Mouse (Mus musculus) gonadal fat pad, adult 2 months (tissue): ENCODE measurements around the gene Adra1d. TPM values are rescaled to one million over a fixed set of nuclear protein-coding genes. Genes with fewer than 3 reads are reported as not detected.

Experiments used
- DNase-seq: peaks from one replicate; pipeline ENCODE4 v3.0.0-alpha.2; 2012; ENCODE audit warnings: low read depth
- polyA plus RNA-seq: library from polyadenylated mRNA; depleted of rRNA; stranded (reverse); fragments of >200 nt; gene quantifications from 2 replicates; pipeline ENCODE4 v1.2.3, GENCODE M21; 2012; rRNA removed

The Adra1d gene
- polyA plus RNA-seq: 5.3 and 6.5 TPM in 2 replicates

DNA sequence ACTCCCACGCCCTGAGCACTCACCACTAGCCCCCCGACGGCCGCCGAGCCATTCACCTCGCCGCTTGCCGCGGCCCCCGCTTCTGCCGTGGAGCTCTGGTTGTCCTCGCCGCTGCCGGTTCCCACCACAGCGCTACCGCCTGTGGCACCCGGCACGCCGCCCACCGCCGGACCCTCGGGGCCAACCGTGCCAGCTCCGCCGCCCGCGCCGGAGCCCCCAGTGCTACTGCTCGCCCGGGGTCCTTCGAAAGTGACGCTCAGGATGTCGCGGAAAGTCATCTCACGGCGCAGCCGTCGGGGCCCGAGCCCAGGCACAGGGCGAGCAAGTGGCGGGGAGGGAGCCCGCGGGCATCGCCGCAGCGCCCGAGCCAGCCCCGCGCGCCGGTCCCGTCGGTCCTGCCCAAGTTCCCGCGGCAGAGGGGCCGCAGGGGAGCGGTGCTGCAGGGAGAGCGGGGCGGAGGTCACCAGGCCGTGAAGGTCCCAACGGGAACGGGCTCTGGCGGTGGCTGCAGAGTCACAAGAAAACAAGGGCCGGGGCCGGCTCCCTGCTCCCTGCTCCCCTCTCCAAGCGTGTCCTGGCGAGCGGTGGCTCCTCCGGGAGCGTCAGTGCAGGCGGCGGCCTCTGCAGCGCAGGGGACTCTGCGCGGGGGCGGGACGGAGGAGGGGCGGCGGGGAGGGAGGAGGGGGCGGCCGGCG is at the start of gene Adra1d:
Gene Adra1d (minus strand): TSS at position 393 of the 695 bp plus-strand sequence.
- DNase-seq: no peak

DNA sequence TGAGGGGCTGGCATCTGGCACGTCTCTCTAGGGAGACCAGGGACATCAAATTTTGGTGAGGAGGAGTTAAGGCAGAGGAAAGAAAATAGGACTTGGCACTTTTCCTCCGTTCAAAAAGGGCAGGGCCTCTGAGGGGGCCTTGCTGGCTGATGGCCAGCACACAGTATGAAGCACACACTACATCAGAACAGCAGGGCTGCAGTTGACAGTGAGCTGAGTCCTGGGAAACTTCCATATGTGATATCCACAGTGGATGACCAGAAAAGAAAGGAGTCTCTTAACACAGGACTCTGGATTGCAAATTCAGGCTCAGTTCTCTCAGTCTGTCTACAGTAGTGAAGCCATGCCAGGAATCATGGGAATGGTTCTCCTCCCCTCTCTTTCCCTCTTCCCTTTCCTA is 39.8 kb upstream of the Adra1d start:
- no peak for DNase-seq

DNA sequence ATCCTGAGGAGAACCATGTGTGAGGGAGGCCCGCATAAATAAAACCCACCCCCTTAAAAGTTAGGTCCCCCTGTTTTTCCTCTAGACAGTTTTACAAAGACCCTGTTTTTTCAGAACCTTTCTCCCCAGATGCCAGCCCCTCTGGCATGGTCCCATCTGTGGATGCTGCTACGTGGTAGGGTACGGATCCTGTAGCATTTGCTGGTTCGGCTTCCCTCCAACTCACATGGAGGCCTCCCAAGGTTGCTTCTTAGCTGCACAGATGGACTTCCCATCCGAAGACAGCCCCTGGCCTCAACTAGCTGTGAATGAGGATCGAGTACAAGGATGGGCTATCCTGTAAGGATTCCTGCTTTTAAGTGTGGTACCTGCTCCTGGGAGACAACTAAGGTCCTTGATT is 32.8 kb upstream of the Adra1d start:
- no peak for DNase-seq

DNA sequence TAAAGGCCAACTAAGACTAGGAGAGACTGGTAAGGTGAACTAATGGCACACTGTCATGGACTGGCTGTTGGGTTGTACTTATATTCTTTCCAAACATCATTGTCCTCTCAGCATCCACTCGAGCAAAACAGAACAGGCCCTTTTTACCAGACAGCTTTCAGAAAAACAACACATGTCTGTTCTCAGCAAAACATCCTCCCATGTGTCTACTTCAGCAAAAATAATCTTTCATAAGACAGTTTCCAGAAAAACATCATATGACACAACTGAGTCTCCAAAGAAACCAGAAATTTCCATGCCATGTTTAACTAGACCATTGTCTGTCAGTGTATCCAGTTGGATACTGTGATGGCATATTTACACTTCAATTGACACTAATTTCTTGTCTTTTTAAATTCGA is 25.4 kb upstream of the Adra1d start:
- DNase-seq: no peak

DNA sequence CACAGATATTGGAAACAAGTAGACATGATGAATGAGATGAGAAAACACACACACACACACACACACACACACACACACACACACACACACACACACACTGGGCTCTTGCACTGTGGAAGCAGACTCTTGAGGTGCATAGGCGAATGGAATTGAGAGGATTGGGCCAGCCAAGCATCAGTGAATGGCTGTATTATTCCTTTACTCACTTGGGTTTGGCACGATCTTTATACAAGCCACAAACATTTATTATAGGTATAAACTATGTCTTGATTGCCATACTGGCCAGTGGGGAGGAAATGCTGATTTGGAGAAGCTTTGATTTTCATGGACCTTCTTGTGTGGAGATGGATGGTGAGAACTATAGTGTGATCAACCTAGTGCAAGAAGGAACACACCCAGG is 19.4 kb upstream of the Adra1d start:
- DNase-seq: no peak

DNA sequence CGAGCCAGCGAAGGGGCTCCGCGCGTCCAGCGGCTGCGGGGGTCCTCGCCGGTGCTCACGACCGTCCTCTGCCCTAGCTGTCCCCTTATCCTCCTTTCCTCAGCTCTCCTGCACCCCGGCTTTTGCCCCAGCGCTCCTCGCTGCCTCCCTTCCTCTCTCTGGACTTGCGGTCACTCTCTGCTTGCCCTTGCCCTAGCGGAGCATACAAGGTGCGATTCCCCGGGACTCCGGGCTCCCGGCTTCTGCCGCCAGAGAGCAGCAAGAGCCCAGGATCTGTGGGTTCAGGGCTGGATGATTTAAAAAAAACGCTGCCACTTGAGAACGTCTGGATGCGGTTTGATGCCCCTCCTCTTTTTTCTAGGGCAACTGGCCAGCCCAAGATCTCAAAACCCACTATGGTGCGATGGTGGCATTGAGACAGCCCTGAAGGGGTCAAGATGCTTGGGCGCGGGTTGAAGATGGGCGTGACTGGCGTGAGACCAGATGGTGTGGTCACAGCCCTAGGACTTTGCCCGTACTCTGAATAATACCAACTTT is 571 bp upstream of the Adra1d start:
- DNase-seq: no peak

DNA sequence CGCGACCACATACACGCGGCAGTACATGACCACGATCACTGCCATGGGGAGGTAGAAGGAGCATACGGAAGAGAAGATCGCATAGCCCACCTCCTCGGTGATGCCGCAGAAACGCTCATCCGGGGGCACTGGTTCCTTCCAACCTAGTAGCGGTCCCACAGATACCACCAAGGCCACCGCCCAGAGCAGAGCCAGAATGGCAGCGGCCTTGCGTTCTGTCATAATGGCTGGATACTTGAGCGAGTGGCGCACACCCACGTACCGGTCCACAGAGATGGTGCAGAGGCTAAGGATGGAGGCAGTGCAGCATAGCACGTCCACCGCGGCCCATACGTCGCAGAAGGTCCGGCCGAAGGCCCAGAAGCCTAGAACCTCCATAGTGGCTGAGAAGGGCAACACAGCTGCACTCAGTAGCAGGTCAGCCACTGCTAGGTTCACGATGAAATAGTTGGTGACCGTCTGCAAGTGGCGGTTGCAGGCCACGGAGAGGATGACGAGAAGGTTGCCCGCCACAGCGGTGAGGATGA is 676 bp downstream of the Adra1d start:
- DNase-seq: no peak

DNA sequence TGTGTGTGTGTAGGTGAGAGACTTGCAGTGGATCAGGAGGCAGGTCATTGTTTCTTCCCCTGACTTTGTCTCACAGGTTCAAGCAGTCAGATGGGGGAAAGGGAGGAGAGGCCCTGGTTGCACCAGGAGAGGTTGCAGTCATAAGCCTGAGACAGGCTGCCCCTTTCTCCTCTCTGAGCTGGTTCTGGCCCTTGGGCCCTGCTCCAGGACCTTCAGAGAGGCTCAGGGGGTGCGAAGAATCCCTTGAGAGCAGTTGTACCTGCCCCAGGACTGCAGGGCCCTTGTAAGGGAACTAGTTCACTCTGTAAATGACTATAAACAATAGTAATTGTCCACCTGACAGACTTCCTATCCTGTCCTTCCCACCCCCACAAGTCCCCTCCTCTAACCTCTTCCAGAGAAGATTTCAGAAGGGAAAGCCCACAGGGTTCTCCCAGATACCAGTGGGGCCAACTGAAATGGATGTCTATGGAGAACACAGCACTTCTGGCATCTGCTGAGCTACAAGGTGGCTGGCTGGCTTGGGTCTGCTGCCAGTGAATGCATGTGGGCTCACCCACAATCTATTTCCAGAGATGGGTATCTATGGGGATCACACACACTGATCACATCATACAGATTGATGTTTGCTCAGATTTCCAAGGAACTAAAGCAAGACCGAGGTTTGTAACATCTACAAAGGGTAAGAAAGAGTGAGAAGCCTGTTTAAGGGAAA is 1.7 kb downstream of the Adra1d start:
- DNase-seq: no peak

DNA sequence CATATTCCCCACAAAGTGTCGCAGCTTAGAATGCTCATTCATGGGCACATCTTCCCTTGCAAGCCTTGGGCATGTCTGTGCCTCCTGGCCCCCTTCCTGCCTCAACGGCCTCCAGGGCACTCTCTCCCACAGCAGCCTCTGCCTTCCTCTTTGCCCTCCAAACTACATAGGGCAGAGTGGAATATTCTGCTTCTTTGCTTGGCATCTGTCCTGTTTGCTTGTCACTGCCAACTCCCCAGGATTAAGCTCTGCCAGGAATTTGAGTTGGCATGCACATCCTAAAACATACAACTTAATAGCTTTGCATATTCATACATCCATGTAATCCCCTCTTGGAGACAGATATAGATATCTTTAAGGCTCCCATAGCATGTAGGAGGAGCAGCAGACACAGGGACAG is 4.2 kb downstream of the Adra1d start:
- DNase-seq: no peak

DNA sequence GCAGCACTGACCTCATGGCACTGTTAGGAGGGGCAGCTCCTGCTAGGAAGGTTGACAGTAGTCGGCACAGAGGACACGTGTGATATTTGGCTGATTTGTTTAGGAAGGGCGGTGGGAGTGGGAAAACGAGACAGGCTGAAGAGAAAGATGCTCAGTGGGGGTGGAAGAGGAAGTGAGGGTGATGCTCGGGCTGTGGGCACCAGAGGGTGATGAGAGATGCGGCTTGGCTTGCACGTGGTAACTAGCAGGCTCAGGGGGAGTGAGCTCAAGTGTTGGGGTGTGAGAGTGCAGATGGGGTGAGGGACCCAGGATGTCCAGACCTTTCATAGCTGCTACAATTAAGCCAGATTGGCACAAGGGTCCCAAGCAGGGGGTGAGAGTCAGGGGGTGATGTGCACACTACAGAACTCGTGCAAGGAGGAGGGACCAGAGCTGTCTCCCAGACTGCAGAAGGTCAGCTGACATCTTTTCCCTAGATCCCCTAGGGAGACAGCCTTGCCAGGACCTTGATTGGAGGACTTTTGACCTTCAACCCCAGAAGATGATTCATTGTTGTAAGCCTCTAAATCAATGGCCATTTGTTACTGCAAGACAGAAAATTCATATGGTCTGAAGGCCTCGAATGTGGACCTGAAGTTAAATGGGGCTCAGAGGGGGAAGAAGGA is 9.2 kb downstream of the Adra1d start:
- DNase-seq: no peak

DNA sequence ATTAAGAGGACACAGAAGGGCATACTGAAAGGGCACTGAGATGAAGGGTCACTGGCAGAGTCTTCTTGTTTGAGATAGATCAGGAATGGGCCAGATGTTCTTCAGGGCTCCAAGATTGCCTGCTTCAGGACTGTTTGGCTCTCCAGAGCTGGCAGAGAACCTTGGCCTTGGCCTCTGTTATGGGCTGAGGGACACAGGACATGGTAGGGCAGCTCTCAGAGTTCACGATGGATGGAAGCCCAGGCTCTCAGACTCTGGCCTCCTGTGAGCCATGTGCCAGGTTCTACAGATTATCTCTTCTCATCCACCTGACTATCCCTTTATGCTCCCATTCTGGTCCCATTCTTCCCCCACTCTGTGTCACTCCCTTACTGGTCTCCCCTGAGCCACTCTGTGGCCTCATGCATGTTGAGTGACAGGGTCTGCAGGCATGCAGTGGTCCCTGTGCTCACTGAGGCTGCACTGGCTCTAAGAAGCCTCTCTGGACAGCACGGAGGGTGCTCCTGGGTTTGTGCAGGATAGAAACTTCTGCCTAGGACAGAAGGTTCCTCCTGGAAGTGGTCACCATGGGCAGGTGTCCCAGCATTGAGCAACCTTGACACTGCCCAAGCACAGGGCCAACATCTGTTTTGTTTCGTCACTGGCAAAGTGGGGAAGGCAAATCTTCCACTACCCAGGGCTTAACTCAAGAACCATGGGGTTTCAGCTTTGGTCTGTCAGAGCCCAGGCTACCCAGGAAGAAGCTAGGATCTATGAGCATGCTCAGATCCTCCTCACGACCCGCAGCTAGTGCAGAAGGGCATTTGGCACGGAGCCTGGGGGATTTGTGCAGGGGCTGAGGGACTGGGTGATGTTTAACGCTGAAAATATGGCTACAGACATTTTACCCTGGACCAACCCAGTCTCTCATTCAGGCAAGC is 10.1 kb downstream of the Adra1d start:
- DNase-seq: no peak

DNA sequence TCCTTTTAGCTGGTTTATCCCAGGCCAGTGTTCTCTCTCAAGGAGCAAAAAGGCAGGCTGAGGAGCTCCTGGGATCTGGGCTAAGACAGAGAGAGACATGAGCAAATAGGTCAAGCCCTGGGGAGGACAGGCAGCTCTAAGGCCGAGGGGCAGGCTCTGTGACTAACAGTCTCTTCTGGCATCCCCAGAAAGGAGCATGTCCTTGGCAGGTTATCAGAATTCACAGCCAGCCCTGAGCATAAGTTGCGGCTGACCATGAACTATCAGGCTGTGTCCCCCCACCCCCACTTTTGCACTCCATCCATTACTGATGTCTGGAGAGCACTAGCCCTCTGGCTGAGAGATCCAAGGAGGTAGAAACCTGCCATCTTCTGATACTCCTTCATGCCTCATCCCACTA is 11.2 kb downstream of the Adra1d start:
- DNase-seq: no peak

DNA sequence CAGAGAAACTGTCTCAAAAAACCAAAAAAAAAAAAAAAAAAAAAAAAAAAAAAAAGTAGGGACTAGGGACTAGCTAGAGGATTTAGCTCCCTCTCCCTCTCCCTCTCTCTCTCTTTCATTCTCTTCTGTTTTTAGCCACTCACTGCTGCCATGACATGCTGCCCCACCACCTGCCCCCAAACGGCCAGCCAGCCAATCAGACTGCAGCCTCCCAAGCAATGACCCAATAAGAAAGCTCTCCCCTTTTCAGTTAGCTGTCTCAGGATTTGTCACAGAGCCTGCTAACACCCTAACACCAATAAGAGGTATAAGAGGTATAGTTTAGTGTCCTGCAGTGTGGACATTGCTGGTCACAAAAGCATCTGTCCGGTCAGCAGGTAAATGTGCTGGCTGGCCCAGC is 11.6 kb downstream of the Adra1d start:
- DNase-seq: no peak

DNA sequence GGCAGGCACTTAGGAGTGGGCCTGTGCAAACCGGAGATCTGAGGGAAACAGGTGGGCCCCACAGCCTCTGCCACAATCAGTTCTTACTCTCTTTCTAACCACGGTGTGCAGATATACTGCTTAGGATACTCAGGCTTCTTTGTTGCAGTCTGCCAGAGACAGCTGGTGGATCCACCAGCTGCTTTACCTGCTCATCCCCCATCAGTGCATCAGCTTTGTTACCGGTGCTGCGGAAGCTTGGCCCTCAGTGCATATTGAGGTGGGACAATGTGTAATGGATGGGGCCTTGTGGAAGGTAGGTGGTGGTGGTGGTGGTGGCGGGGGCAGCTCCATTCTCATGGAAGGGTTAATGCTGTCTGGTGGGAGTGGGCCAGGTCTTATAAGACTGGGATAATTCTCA is 13.0 kb downstream of the Adra1d start:
- no peak for DNase-seq

DNA sequence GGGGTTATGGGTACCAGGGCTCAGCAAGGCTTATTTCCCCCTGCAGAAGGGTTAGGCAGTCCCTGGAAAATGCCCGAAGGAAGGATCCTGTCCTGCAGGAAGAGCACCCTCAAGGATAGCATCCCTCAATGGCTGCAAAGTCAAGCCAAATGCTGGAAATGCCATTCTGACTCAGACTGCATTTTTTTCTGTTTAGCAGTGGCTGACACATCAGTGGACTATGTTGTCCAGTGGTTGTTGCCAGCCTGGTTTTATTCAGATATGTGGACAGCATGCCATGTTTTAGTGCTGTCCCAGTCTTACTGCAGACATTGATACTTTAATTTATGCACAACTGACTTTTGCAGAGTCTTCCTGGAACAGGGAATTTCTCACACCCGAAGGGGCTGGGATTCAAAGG is 13.8 kb downstream of the Adra1d start:
- no peak for DNase-seq

DNA sequence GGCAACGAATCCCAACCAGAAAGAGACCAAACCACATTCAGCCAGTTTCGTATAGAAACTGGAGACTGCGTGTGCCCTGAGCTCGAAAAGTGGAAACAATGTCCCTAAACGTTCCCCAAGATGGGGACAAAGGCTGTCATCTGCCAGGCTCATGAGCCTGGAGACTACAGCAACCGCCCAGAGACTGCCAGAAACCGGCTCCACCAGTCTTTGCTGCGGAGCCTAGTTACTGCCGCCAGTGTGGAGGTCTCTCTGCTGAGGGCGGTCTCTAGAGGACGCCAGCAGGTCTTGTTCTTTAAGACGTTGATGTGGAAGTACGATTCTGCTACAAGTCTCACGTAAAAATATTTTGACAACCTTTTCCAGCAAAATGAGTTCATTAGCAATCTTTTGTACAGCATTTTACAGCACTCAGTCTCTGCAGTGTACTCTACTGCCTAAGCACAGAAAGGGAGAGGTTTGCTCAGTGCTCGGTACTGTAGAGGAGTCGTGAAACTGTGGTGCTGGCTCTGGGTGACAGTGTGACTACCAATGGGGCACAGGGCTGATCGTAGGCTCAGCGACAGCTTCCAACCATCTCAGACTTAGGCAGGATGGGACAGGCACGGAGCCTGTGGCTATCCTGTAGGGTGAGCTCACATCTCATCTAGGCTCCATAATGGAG is 15.2 kb downstream of the Adra1d start:
- no peak for DNase-seq

DNA sequence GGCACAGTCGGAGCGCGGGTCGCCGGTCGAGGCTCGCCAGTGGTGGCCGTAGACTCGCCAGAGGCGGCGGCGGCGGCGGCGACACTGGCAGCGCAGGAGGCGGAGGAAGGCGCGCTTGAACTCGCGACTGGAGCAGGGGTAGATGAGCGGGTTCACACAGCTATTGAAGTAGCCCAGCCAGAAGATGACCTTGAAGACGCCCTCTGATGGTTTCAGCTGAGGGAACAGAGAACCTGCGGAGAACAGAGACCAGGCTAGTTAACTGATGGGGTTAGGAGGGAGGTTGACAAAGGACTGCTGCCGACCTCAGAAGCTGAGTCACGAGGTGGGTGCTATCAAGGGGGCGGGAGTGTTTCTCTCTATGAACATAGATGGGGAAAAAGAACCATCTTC is 15.8 kb downstream of the Adra1d start:
- no peak for DNase-seq

DNA sequence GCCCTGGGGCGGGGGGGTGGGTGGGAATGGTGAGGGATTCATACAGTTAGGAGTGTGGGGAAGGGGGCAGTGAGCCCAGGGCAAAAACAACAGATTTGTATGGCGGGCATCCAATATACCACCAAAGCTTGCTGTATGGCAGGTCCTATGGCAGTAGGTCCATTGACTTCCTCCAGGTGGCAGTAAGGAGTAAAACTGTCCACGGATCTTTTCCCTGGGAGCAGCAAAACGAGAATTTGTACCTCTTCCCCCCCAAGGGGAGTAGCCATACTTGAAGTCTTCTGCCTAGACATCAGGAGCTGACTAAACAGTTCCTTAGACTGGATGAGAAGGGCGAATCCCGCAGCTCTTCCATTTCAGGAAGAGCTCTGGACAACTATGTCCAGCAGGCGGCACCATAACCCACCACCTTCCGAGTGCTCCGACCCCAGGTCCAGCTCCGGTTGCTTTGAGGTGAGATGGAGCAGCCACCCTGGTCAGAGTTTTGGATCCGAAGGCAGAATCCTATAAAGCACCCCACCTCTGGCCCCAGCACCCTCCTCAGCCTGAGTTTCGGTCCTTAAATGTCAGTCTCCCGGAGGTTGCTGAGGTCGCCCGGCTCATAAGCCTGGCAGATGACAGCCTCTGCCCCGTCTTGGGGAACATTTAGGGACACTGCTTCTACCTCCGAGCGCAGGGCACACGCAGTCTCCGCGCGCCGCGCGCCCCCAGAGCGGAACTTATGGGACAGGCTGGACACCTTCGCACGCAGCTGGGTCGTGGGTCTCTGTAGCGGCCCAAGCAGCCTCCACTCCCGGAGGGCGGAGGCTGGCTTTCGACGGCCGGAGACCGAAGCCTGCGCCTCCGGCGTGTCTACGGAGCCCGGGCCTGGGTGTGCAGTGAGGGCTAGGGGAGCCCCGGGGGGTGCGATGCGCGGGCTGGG is 16.4 kb downstream of the Adra1d start:
- no peak for DNase-seq

DNA sequence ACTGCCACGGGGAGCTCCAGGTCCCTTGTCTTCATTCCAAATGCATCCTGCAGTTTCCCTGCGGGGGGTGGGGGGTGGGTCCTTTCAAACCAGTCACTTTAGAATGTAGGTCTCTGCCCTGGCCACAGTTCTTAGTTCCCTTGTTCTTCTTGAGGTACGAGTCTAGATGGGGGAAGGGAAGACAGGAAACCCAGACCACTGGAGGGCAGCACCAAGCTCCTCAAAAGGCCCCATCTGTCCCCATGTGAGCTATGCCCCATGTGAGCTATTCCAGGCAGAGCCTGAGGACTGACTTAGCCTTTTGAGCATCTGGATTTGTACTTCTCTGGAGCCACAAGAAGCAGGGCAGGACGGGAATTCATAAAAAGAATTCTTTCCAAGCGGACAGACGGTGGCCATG is 19.6 kb downstream of the Adra1d start:
- DNase-seq: no peak

DNA sequence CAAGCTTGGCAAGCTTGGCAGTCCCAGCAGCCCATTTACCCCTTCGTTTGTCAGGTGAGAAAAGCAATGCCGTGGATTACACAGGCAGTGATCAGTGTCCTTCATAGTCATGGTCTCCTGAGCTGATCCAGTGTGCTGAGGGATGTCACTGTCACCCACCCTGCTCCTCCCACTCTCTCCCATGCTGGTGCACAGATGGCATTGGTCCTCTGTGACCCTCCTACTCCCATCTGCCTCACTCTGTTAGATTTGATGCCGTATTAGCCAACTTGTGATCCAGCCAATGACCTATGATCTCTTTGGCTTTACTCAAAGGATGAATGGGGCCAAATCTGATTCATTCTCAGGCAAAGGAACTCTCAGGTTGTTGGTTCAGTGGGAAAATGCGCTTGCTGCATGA is 20.4 kb downstream of the Adra1d start:
- DNase-seq: no peak
